Mouse (Mus musculus): Measurements from ENCODE around the gene Tnn. TPM values are rescaled to one million over a fixed set of nuclear protein-coding genes. Genes with fewer than 3 reads are reported as not detected.

The Tnn gene
- 0.24 TPM in 2 replicates for total RNA-seq (2021)
- long read RNA-seq: 0 reads

GRCm38 (mm10) chr1:160153480-160153879 is at the start of gene Tnn:
Tnn (minus strand) TSS chr1:160153580.
- DNase-seq: no peak

GRCm38 (mm10) chr1:160195337-160195663 is 41.9 kb upstream of the Tnn start:
- DNase-seq: no peak

- peak; percentile 97 for DNase-seq
Observed at GRCm38 (mm10) chr1:160194529-160195336, 41.4 kb upstream of the Tnn start, which contains the start of gene Mrps14. Mrps14 (plus strand) TSS chr1:160195215.

- peak; percentile 4 for DNase-seq
Observed at GRCm38 (mm10) chr1:160184506-160184905, 31.1 kb upstream of the Tnn start.

GRCm38 (mm10) chr1:160181216-160181615 is 27.8 kb upstream of the Tnn start:
- no peak for DNase-seq

- DNase-seq: no peak
Observed at GRCm38 (mm10) chr1:160176903-160177302, 23.5 kb upstream of the Tnn start.

- no peak for DNase-seq
Observed at GRCm38 (mm10) chr1:160166600-160166999, 13.2 kb upstream of the Tnn start.

- no peak for DNase-seq
Observed at GRCm38 (mm10) chr1:160158190-160158589, 4.8 kb upstream of the Tnn start.

GRCm38 (mm10) chr1:160150726-160151125 is 2.7 kb downstream of the Tnn start:
- no peak for DNase-seq

- DNase-seq: no peak
Observed at GRCm38 (mm10) chr1:160149291-160149906, 4.0 kb downstream of the Tnn start.

- DNase-seq: no peak
Observed at GRCm38 (mm10) chr1:160147274-160147673, 6.1 kb downstream of the Tnn start.

- DNase-seq: no peak
Observed at GRCm38 (mm10) chr1:160145606-160146005, 7.8 kb downstream of the Tnn start.

GRCm38 (mm10) chr1:160144343-160144742 is 9.0 kb downstream of the Tnn start:
- DNase-seq: no peak

GRCm38 (mm10) chr1:160136362-160136890 is 17.0 kb downstream of the Tnn start:
- no peak for DNase-seq

- DNase-seq: no peak
Observed at GRCm38 (mm10) chr1:160133464-160134079, 19.8 kb downstream of the Tnn start.

GRCm38 (mm10) chr1:160123957-160124356 is 29.4 kb downstream of the Tnn start:
- DNase-seq: no peak

GRCm38 (mm10) chr1:160108604-160109003 is 44.8 kb downstream of the Tnn start:
- DNase-seq: no peak

GRCm38 (mm10) chr1:160105426-160105825 is 48.0 kb downstream of the Tnn start:
- no peak for DNase-seq

GRCm38 (mm10) chr1:160100996-160101395 is 52.4 kb downstream of the Tnn start:
- DNase-seq: no peak

- DNase-seq: no peak
Observed at GRCm38 (mm10) chr1:160099659-160100302, 53.6 kb downstream of the Tnn start.

- no peak for DNase-seq
Observed at GRCm38 (mm10) chr1:160086651-160087050, 66.7 kb downstream of the Tnn start.

- DNase-seq: no peak
Observed at GRCm38 (mm10) chr1:160084239-160084638, 69.1 kb downstream of the Tnn start.

GRCm38 (mm10) chr1:160082647-160083046 is 70.7 kb downstream of the Tnn start:
- DNase-seq: no peak

All from adrenal gland, postnatal 25 days (tissue).